Mouse (Mus musculus) MEL (cell line): ENCODE data around the gene Traf3ip2. TPM values are rescaled to one million over a fixed set of nuclear protein-coding genes. Genes with fewer than 3 reads are reported as not detected.

Experiments
- DNase-seq: peaks from one replicate; pipeline ENCODE4 v3.0.0; 2011; ENCODE audit warnings: low read depth, low spot score
- H3K27ac ChIP-seq: 2 replicates; pipeline ENCODE4 v1.5.1; 2012; ENCODE audit warnings: low read depth, mild to moderate bottlenecking, control low read depth, low read length, moderate library complexity; ENCODE audit not compliant: control insufficient read depth
- H3K27me3 ChIP-seq, 2 experiments: fragments of 150-350 bp in 1 of 2; sonication (generic) in 1 of 2; 2 replicates each; pipeline ENCODE4 v1.6.1; 2012; ENCODE audit warnings: low read length in 2 of 2, mild to moderate bottlenecking in 2 of 2, improper control_type of control experiment in 1 of 2, moderate library complexity in 1 of 2; ENCODE audit not compliant: insufficient read depth in 2 of 2, control insufficient read depth in 1 of 2
- H3K36me3 ChIP-seq, 2 experiments: 2 replicates each; pipeline ENCODE4 v1.6.1; 2012 to 2014; ENCODE audit warnings: low read length in 2 of 2, improper control_type of control experiment in 1 of 2, inconsistent platforms in 1 of 2, mild to moderate bottlenecking in 1 of 2; ENCODE audit not compliant: insufficient read depth in 2 of 2, control insufficient read depth in 1 of 2
- H3K4me1 ChIP-seq, 2 experiments: fragments of 150-350 bp in 1 of 2; sonication (generic) in 1 of 2; 2 replicates each; pipeline ENCODE4 v1.6.1; 2012; ENCODE audit warnings: low read length in 2 of 2, improper control_type of control experiment in 1 of 2, mild to moderate bottlenecking in 1 of 2; ENCODE audit not compliant: insufficient read depth in 2 of 2, control insufficient read depth in 1 of 2
- H3K4me3 ChIP-seq, 2 experiments: fragments of 150-350 bp in 1 of 2; sonication (generic) in 1 of 2; 2 replicates each; pipeline ENCODE4 v1.5.1; 2012; ENCODE audit warnings: low read depth in 2 of 2, low read length in 2 of 2, mild to moderate bottlenecking in 2 of 2, moderate library complexity in 2 of 2, control low read depth in 1 of 2, improper control_type of control experiment in 1 of 2; ENCODE audit not compliant: control insufficient read depth in 1 of 2, insufficient read depth in 1 of 2
- H3K79me2 ChIP-seq: 2 replicates; pipeline ENCODE4 v1.6.1; 2012; ENCODE audit warnings: mild to moderate bottlenecking, low read length, moderate library complexity; ENCODE audit not compliant: control insufficient read depth, poor library complexity, insufficient read depth
- H3K9ac ChIP-seq: 2 replicates; pipeline ENCODE4 v1.6.1; 2012; ENCODE audit warnings: low read depth, mild to moderate bottlenecking, control low read depth, low read length, moderate library complexity; ENCODE audit not compliant: control insufficient read depth, poor library complexity, severe bottlenecking
- H3K9me3 ChIP-seq: fragments of 150-350 bp; sonication (generic); replicated peaks from 2 replicates; pipeline ENCODE4 v1.6.1; 2012; ENCODE audit warnings: mild to moderate bottlenecking, low read length, improper control_type of control experiment, moderate library complexity; ENCODE audit not compliant: insufficient read depth
- BHLHE40 ChIP-seq: IDR thresholded peaks from 2 replicates; pipeline ENCODE4 v1.6.1; 2012; ENCODE audit warnings: low read depth, mild to moderate bottlenecking, inconsistent platforms, low read length, improper control_type of control experiment, borderline replicate concordance
- CHD1 ChIP-seq: IDR thresholded peaks from 2 replicates; pipeline ENCODE4 v1.6.1; 2012; ENCODE audit warnings: low read depth, mild to moderate bottlenecking, inconsistent platforms, low read length, improper control_type of control experiment
- CHD2 ChIP-seq: IDR thresholded peaks from 2 replicates; pipeline ENCODE4 v1.6.1; 2011; ENCODE audit warnings: low read length, improper control_type of control experiment
- E2F4 ChIP-seq: IDR thresholded peaks from 2 replicates; pipeline ENCODE4 v1.6.1; 2011; ENCODE audit warnings: low read depth, low read length, improper control_type of control experiment, borderline replicate concordance
- ELF1 ChIP-seq: IDR thresholded peaks from 2 replicates; pipeline ENCODE4 v1.6.1; 2014; ENCODE audit warnings: low read depth, mild to moderate bottlenecking, inconsistent platforms, low read length, improper control_type of control experiment, moderate library complexity
- EP300 ChIP-seq, 2 experiments: IDR thresholded peaks; 2 replicates each; pipeline ENCODE4 v1.6.1; 2011; ENCODE audit warnings: improper control_type of control experiment in 2 of 2, low read length in 2 of 2, low read depth in 1 of 2, mild to moderate bottlenecking in 1 of 2
- GABPA ChIP-seq: IDR thresholded peaks from 2 replicates; pipeline ENCODE4 v1.6.1; 2012; ENCODE audit warnings: low read depth, mild to moderate bottlenecking, inconsistent platforms, low read length, improper control_type of control experiment, moderate library complexity
- GATA1 ChIP-seq: IDR thresholded peaks from 2 replicates; pipeline ENCODE4 v1.6.1; 2011; ENCODE audit warnings: low read depth, low read length, improper control_type of control experiment
- HCFC1 ChIP-seq: IDR thresholded peaks from 2 replicates; pipeline ENCODE4 v1.6.1; 2012; ENCODE audit warnings: low read depth, mild to moderate bottlenecking, inconsistent platforms, low read length, improper control_type of control experiment, moderate library complexity
- JUND ChIP-seq: IDR thresholded peaks from 2 replicates; pipeline ENCODE4 v1.6.1; 2011; ENCODE audit warnings: low read depth, mild to moderate bottlenecking, improper control_type of control experiment, low read length
- MEF2A ChIP-seq: IDR thresholded peaks from 2 replicates; pipeline ENCODE4 v1.6.1; 2014; ENCODE audit warnings: low read depth, mild to moderate bottlenecking, inconsistent platforms, low read length, improper control_type of control experiment; ENCODE audit not compliant: poor library complexity, insufficient replicate concordance, severe bottlenecking; ENCODE audit errors: extremely low read depth
- MYB ChIP-seq: IDR thresholded peaks from 2 replicates; pipeline ENCODE4 v1.6.1; 2011; ENCODE audit warnings: mild to moderate bottlenecking, low read depth, low read length, improper control_type of control experiment
- MYC ChIP-seq: IDR thresholded peaks from 2 replicates; pipeline ENCODE4 v1.6.1; 2011; ENCODE audit warnings: low read depth, mild to moderate bottlenecking, low read length, improper control_type of control experiment, moderate library complexity
- NELFE ChIP-seq: IDR thresholded peaks from 2 replicates; pipeline ENCODE4 v1.6.1; 2011; ENCODE audit warnings: low read depth, low read length, improper control_type of control experiment
- NRF1 ChIP-seq: IDR thresholded peaks from 2 replicates; pipeline ENCODE4 v1.6.1; 2014; ENCODE audit warnings: low read depth, mild to moderate bottlenecking, inconsistent platforms, low read length, improper control_type of control experiment, moderate library complexity; ENCODE audit not compliant: poor library complexity, insufficient read depth, severe bottlenecking
- POLR2AphosphoS2 ChIP-seq: IDR thresholded peaks from 2 replicates; pipeline ENCODE4 v1.6.1; 2011; ENCODE audit warnings: low read length, improper control_type of control experiment
- POLR2AphosphoS5 ChIP-seq: IDR thresholded peaks from 2 replicates; pipeline ENCODE4 v1.6.1; 2012; ENCODE audit warnings: low read depth, borderline replicate concordance, mild to moderate bottlenecking, inconsistent platforms, low read length, moderate library complexity, mixed read lengths
- RAD21 ChIP-seq: IDR thresholded peaks from 2 replicates; pipeline ENCODE4 v1.6.1; 2011; ENCODE audit warnings: mild to moderate bottlenecking, low read depth, low read length, improper control_type of control experiment
- RCOR1 ChIP-seq: IDR thresholded peaks from 2 replicates; pipeline ENCODE4 v1.6.1; 2012; ENCODE audit warnings: low read depth, mild to moderate bottlenecking, inconsistent platforms, low read length, improper control_type of control experiment
- TAL1 ChIP-seq: IDR thresholded peaks from 2 replicates; pipeline ENCODE4 v1.6.1; 2012; ENCODE audit warnings: mild to moderate bottlenecking, inconsistent platforms, low read length, moderate library complexity, mixed read lengths
- UBTF ChIP-seq: IDR thresholded peaks from 2 replicates; pipeline ENCODE4 v1.6.1; 2012; ENCODE audit warnings: low read depth, mild to moderate bottlenecking, inconsistent platforms, low read length, improper control_type of control experiment, moderate library complexity, borderline replicate concordance; ENCODE audit not compliant: insufficient read depth
- USF2 ChIP-seq, 2 experiments: IDR thresholded peaks; 2 replicates each; pipeline ENCODE4 v1.6.1; 2011 to 2012; ENCODE audit warnings: improper control_type of control experiment in 2 of 2, low read length in 2 of 2, borderline replicate concordance in 1 of 2, inconsistent platforms in 1 of 2, low read depth in 1 of 2, mild to moderate bottlenecking in 1 of 2; ENCODE audit not compliant: insufficient read depth in 1 of 2
- ZC3H11A ChIP-seq: IDR thresholded peaks from 2 replicates; pipeline ENCODE4 v1.6.1; 2012; ENCODE audit warnings: low read depth, mild to moderate bottlenecking, inconsistent platforms, low read length, improper control_type of control experiment
- ZKSCAN1 ChIP-seq: IDR thresholded peaks from 2 replicates; pipeline ENCODE4 v1.6.1; 2012; ENCODE audit warnings: low read depth, mild to moderate bottlenecking, inconsistent platforms, low read length, improper control_type of control experiment, moderate library complexity
- ZMIZ1 ChIP-seq: IDR thresholded peaks from 2 replicates; pipeline ENCODE4 v1.6.1; 2012; ENCODE audit warnings: low read depth, mild to moderate bottlenecking, inconsistent platforms, low read length, improper control_type of control experiment, moderate library complexity
- ZNF384 ChIP-seq: IDR thresholded peaks from 2 replicates; pipeline ENCODE4 v1.6.1; 2012; ENCODE audit warnings: low read depth, mild to moderate bottlenecking, inconsistent platforms, low read length, improper control_type of control experiment
- polyA plus RNA-seq, 2 experiments: library from polyadenylated mRNA; stranded (reverse) in 1 of 2; unstranded in 1 of 2; fragments of >175 nt in 1 of 2; fragments of >200 nt in 1 of 2; gene quantifications; 2 replicates each; pipeline versions ENCODE4 v1.2.1 to v1.2.4; 2012; ENCODE audit warnings: low replicate concordance in 2 of 2, low read depth in 1 of 2; ENCODE audit not compliant: insufficient read length in 2 of 2, insufficient read depth in 1 of 2, missing spikeins in 1 of 2
- total RNA-seq: library from RNA; depleted of rRNA; stranded (reverse); fragments of 300-350 nt; gene quantifications from 2 replicates; pipeline ENCODE4 v1.2.3, GENCODE M21; 2012

The Traf3ip2 gene
- total and polyA plus RNA-seq, 3 experiments: 1.3 to 3.0 TPM; not detected in 1

DNA sequence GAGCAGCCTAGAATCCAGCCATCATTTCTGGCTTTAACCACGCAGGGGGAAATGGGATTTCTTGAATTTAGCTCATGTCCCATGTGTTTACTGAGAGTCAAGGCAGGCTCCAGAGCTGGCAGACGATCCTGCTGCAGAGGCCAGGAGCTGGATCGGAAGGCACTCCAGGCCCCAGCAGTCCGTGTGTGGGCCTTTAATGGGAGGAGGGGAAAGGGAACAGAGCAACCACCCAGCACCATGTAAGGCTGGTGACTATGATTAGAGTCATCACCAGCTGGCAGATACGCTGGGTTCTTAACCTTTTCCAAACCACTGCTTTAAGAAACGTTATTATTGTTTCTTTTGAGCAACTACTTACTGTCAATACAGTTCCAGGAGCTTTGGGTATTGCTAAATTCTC lies 1.9 kb downstream of the Traf3ip2 start:
- Histone ChIP-seq H3K27ac (no peak overlapping the region), H3K9me3 (no peaks in the 10 kb centered on the region), H3K4me1 (no peaks in the 10 kb centered on the region), H3K27me3 (no peaks in the 10 kb centered on the region), H3K36me3 (no peaks in the 10 kb centered on the region), H3K4me3 (no peak overlapping the region), H3K9ac (no peak overlapping the region), H3K79me2 (no peaks in the 10 kb centered on the region)
- TF ChIP-seq BHLHE40: no peak
- no peak for TF ChIP-seq E2F4
- no peak for TF ChIP-seq ZNF384
- TF ChIP-seq MEF2A: no peak
- TF ChIP-seq USF2 (IDR thresholded peaks at IDR 0.05; ENCODE audit: borderline replicate concordance in 1 of 2, insufficient read depth in 1 of 2, low read depth in 1 of 2, low read length in 2 of 2): no peak
- TF ChIP-seq JUND: no peak
- no peak for TF ChIP-seq RCOR1
- TF ChIP-seq EP300 (IDR thresholded peaks at IDR 0.05; ENCODE audit: low read depth in 1 of 2, low read length in 2 of 2): no peak
- no peak for TF ChIP-seq NELFE
- TF ChIP-seq ZMIZ1: no peak
- no peak for TF ChIP-seq UBTF
- no peak for TF ChIP-seq GABPA
- no peak for TF ChIP-seq RAD21
- TF ChIP-seq CHD1: no peak
- TF ChIP-seq TAL1: no peak
- TF ChIP-seq NRF1: no peak
- TF ChIP-seq CHD2: no peak
- no peak for TF ChIP-seq ZC3H11A
- no peak for DNase-seq

DNA sequence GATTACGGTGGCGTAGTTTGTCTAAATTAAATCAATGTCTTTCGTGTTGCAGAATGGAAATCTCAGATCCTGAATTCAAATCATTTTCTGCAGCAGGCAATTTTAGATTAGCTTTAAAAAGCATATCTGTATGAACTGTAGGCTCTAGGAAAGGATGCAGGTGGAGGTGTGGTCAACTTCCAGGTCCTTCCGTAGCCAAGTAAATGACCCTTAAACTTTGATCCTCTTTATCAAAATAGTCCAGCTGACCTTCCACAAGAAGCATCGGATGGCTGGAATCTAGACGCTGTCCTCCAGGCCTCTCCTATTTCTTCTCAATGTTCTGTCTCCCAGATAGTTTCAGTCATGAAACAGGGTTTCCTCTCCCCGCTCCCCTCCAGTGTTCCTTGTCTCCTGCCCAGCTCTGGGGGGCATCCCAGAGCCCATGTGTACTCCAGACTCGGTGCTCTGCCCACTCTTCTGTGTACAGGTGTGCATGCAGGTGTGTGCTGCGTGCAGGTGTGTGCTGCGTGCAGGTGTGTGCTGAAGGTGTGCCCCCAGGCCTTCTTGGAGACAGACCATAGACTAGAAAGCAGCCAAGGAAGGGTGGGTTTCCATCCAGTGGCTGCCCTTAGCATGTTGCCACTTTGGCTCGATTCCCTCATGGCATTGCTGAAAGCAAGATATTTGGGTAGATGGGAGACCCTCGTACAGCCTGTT lies 2.9 kb downstream of the Traf3ip2 start:
- Histone ChIP-seq H3K79me2 (no peaks in the 10 kb centered on the region), H3K27me3 (no peaks in the 10 kb centered on the region), H3K9ac (no peak overlapping the region), H3K9me3 (no peaks in the 10 kb centered on the region), H3K36me3 (no peaks in the 10 kb centered on the region), H3K4me3 (no peak overlapping the region), H3K27ac (no peak overlapping the region), H3K4me1 (no peaks in the 10 kb centered on the region)
- TF ChIP-seq POLR2AphosphoS2 (no peak), POLR2AphosphoS5 (no peak), GATA1 (no peak), HCFC1 (no peak), MYC (no peak), ZKSCAN1 (no peak), ELF1 (no peak), CHD2 (no peak), ZC3H11A (no peak), MEF2A (no peak), MYB (no peak), ZNF384 (no peak), JUND (no peak)
- no peak for DNase-seq
